Mouse (Mus musculus) heart, postnatal 25 days (tissue): ENCODE results near the gene Polrmt. TPM values are rescaled to one million over a fixed set of nuclear protein-coding genes. Genes with fewer than 3 reads are reported as not detected.

Experiments used
- DNase-seq: peaks from one replicate; pipeline ENCODE4 v3.0.0; 2022; ENCODE audit warnings: low spot score
- intact Hi-C: fragments of 180-260 bp; cut with DNase I; formaldehyde crosslinking; loops from one replicate; pipeline ENCODE4 v1.15.1; 2025
- total RNA-seq, 2 experiments: library from RNA; stranded (reverse); gene quantifications; 2 replicates each; pipeline ENCODE4 v1.2.3; 2021

Polrmt gene
- total RNA-seq, 2 experiments from 2014 or later: 37.0 to 38.6 TPM

DNA sequence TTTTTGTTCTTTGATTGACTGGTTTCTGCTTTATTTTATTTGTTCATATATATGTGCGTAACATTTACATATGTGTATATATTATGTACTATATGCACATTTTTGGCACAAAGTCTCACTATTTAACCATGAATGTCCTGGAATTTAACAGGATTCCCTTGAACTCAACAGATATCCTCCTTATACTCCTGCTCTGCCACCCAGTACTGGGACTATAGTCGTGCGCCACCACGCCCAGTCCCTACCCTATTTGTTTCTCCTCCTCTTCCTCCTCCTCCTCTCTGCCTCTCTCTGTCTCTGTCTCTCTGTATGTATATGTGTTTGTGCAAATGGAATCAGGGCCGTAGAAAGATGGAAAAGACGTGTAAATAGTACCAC lies 382 bp upstream of the Polrmt start:
- intact Hi-C loops: no loop called here
- no peak for DNase-seq

DNA sequence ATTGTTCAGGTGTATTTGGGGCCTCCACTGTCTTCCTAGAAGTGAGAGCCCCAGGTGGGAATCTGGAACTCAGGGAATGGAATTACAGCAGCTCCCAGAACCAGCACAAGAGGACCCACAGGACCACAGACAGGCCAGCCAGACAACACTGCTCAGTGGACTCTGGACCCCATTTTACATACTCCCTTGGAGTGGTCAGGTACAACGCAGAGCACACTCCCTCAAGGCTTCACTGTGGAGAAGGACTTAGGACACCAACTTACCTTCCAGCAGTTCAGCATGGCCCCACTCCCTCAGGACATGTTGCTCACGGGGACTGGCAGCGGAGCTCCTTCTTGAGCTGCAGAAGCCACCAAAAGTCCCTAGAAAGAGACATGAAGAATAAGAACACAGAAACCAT lies 970 bp downstream of the Polrmt start:
- intact Hi-C loops: no loop called here

DNA sequence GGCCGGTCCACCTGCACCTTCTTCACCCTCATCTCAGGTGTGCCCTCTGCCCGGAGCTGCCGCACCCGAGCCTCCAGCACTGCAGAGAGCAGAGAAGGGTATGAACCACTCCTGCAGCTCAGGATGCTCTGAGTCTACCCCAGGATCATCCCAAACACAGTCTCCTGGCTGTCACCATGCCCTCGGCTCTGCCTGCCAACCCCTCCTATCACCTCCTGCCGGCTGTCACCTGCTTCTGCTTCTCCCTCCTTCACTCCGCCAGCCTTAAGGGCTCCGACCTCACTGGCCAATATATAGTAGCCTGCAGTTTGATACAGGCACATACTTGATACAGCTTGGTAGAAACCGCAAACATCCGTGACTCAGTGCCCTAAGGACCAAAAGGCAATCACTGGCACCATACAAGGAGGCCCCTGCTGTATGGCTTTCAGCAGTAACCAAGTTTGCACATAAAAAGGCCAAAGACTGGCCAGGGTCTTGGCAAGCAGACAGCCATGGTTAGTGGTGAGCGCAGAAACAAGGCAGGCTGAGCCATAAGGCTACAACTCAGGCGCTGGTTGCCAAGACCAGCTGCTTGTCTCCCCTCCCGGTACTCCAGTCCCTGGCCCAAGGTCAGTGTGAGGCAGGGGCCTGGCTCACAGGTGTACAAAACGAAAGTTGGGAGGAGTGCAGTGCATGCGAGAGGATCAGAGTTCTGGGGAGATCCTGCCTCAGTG lies 2.6 kb downstream of the Polrmt start:
- intact Hi-C loops: no loop called here
- DNase-seq: no peak

More for the DNA sequence above, 970 bp downstream of the Polrmt start:
- DNase-seq: no peak

DNA sequence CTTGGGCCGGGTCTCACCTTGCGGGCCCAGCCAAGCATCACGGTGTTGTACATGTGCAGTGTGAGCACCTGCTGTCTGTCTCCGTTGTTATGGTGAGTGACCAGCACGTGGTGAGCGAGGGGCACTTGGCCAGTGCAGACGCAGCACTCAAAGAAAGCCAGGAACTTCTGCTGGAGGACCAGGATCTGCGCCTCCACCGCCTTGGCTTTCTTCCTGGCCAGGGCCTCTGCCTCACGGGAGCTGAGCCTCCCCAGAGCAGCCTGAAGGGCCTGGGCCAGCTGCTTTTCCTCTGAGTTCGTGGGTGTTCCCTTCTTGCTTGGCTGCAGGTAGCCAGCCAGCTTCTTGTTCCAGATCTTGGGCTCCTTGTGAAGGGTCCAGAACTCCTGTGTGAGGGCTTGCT lies 3.2 kb downstream of the Polrmt start:
- no peak for DNase-seq
- intact Hi-C loops: no loop called here

DNA sequence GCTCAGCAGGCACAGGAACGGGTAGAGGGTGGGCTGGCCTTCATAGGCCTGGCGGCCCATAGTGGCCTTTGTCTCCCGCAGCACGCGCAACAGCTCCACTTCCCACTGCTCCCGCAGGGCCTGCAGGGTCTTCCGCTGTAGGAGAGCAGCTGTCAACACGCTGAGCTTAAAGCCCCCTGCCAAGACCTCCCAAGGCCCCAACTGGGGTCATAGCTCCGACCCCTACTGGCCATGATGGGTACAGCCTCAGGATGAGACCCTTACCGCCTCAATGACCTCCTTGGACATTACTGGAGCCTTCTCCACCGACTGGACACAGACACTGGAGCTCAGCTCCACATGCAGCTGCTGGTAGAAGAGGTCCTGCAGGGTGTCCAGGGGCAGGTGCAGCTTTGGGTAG lies 5.5 kb downstream of the Polrmt start:
- DNase-seq: no peak
- intact Hi-C loops: no loop called here

DNA sequence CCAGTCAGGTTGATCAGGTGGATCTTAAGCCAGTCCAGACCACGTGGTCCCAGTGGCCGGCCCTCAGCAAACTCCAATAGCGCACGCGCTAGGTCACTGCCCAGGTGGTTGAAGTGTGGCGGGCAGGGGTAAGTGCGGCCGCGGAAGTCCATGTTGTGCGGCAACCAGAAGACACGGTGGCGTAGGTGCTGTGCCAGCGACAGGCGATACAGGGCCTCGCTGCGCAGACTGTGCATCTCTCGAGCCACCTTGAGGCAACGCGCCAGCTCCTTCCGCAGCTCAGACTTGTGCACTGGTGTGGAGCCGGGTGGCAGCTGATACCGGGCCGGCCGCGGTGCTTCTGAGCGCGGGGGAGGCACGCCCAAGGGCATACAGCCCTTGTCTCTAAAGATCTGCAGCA lies 7.1 kb downstream of the Polrmt start:
- intact Hi-C loops: no loop called here
- DNase-seq: no peak

DNA sequence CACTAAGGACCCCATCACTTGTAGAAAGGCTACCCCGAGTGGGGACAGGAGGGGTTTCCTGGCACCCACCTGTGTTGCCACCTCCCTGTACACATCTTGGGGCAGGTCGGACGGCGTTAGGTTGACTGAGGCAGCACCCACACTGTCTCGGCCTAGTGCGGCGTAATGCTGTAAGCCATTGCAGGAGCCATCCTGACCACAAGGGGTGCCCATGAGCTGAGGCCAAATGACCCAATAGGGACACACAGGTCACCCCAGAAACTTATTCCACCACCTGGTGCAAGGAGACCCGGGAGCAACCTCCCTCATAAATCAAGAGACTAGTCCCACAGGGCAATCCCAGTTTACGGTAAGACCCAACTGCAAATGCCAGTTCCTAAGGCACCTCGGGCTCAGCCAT lies 8.1 kb downstream of the Polrmt start:
- DNase-seq: no peak
- intact Hi-C loops: no loop called here

DNA sequence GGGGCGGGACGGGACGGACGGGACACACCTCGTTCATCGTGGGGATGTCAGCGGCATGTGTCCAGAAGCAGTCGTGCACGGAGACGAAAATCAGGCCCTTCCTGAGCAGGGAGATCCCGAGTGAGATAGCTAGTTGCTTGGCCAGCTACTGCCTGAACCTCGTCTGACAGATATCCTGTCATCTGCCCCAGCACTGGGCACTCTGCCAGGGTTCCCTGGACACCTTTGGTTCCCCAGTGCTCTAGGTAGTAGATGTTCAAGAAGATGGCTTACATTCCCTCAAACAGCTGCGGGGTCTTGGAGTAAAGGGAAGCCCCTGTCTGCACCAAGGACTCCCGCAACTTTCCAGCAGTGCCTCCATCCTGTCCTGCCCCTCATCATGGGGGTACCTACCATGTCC lies 9.7 kb downstream of the Polrmt start:
- DNase-seq: no peak
- intact Hi-C loops: no loop called here

DNA sequence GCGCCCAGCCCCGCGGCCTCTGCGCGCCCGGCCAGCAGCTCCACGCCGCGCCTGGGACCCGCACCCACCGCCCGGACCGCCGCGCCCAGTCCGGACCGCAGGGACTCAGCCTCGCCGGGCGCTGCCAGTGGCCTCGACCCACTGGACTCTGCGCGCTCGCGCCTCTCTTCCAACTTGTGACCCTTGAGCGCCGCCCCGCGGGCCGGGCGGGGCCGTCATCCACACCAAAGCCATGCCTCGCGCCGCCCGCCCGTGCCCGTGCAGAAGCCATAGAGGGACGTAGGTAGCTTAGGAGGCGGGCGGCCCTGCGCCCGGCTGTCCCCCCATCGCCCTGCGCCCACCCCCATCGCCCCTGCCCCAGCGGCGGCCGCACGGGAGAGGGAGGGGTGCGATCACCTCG lies 11.0 kb downstream of the Polrmt start:
- intact Hi-C loops: no loop called here
- DNase-seq: no peak

DNA sequence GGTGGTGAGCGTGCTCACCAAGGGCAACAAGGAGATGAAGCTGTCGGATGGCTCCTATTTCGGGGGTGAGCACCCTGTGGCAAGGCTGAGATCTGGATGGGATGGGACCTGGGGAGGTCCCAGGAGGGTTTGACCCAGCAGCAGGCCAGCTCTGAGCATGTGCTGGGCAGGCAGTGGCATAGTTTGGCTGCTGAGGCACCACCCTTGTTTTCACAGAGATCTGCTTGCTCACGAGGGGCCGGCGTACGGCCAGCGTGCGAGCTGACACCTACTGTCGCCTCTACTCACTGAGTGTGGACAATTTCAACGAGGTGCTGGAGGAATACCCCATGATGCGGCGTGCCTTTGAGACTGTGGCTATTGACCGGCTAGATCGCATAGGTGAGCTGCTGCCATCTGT lies 12.5 kb downstream of the Polrmt start:
- intact Hi-C loops: no loop called here
- DNase-seq: no peak

DNA sequence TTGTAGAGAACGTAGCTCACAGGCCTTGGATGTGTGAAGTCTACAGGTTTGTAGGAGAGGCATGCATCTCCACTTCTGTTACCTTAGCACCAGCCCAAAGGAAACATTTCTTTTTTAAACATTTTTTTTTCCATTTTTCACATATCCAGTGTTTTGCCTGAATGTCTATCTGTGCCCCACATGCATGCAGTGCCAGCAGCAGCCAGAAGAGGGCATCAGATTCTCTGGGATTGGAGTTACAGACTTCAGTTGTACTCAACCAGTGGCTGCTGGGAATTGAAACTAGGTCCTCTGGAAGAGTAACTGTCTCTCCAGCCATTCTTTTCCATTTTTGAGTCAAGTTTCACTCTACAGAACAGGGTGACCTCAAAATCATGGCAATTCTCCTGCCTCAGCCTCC lies 13.9 kb downstream of the Polrmt start:
- intact Hi-C loops: no loop called here
- DNase-seq: no peak

DNA sequence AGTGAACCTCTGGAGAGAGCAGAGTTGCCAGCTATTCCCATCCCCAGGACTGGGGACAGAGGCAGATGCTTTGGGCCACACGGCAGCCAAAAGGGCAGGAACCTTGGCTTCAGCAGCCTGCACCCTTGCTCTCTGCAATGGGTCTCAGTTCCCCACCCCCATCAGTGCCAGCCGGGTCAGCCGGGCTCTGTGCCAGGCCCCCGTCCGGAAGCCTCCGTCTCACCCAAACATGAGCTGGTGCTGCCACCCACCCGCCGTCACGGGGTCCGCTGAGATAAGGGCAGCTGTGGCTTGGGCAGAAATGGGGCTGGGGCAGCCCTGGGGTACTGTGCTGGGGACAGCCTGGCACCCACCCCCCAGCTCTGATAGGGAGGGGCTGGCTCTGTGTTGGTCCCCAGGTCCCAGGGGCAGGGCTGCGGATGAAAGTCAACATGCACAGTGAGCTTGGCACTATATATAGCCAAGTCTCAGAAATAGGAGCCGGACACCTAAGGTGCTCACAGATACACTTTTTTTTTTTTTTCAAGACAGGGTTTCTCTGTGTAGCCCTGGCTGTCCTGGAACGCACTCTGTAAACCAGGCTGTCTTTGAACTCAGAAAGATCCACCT lies 16.9 kb downstream of the Polrmt start:
- intact Hi-C loops: no loop called here
- DNase-seq: no peak

DNA sequence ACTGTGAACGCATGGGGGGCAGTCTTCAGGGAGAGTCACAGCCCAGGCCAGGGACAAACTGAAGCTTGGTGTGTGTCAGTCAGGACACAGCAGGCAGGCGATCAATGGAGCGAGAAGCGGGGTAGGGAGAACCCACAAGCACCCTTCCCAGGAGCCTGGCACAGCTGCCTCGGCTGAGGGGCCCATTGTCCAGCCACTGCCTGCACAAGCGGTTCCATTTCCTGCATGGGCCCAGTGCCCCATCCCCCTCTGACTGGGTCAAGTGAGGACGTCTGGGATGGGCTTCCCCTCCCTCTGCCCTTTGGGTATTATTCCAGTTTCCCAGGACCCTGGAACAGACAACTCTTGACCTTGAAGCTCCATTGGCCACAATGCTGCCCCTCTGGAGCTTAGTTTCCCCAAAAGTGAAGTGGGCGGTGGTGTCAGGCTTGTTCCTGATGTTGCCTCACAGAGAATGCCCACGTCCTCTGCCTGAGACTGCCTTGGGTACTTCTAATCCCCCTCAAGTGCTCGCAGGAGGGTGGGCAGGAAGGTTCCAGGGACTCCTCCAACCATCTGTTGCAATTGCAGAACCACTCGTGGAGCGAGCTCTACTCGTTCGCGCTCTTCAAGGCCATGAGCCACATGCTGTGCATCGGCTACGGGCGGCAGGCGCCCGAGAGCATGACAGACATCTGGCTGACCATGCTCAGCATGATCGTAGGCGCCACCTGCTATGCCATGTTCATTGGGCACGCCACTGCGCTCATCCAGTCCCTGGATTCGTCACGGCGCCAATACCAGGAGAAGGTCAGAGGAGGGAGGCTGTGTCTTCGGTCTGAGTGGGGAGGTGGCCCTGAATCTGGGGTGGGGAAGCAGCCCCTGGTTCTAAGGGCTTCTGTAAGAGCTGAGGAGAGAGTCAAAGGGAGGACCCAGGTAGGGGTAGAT lies 17.8 kb downstream of the Polrmt start:
- intact Hi-C loops: no loop called here

DNA sequence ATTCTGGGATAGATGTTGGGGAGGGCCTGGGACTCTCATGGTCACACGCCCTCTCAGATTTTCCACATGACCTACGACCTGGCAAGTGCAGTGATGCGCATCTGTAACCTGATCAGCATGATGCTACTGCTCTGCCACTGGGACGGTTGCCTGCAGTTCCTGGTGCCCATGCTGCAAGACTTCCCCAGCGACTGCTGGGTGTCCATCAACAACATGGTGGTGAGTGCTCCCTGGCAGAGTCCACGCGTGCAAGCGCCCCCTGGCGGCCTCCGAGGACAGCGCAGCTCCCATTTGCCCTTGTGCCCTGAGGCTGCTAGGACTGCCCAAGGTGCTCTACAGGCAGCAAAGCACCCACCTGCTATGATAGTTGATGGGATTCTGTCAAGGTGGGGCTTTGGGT lies 20.3 kb downstream of the Polrmt start:
- no peak for DNase-seq
- intact Hi-C loops: no loop called here

More for the DNA sequence above, 17.8 kb downstream of the Polrmt start:
- DNase-seq: no peak

DNA sequence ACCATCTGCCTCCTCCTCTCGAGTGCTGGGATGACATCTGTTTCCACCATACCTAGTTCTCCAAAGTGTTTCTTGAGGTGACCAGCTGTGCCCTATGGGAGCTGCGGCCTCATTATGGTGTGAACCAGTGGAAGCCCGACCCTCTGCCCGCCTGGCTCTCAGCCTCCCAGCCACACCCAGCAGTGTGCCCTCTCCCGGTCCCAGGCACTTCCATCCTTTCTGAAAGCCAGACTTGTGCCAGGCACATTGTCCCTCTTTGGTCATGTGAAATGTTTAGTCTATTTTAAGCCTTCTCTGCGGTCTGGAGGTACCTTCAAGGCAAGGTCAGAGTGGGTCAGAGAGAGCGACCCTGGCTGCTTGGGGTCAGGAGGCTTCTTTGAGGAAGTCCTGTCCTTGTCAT lies 22.7 kb downstream of the Polrmt start:
- DNase-seq: no peak
- intact Hi-C loops: no loop called here

DNA sequence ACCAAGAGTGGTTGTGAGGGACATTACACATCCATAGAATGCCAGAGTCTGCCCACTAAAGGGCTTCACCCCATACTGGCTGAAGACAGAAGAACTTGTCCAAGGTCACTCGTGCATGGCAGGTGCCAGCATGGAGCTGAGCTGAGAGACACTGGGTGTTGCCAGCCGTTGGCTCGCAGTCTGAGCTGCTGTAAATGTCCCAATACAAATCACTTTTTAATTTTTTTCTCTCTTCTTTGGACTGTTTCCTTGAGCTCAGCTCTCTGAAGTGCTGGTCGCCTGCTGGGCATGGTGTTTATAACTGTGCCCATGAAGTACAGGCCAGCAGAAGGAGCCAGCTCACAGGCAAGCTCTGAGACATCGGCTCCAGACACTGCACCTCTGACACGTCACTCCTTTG lies 23.3 kb downstream of the Polrmt start:
- DNase-seq: no peak
- intact Hi-C loops: no loop called here

DNA sequence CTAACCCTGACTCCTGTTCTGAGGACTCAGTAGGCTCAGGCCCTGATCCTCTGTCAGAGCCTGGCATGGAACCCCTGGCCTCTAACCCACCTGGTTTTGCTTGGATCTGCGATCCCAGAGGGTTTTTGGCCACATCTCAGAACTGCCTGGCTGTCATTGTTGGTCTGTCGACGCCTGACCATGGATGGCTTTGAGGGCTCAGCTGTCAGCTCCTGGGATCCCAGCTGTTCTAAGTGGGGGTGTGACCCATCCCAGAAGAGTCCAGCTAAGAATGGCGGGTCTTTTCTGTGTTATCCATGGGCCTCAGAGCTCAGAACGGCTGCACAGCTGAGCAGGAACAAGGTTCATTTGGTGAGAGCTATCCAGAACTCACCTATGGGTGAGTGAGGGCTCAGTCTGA lies 25.3 kb downstream of the Polrmt start:
- intact Hi-C loops: no loop called here
- DNase-seq: no peak

DNA sequence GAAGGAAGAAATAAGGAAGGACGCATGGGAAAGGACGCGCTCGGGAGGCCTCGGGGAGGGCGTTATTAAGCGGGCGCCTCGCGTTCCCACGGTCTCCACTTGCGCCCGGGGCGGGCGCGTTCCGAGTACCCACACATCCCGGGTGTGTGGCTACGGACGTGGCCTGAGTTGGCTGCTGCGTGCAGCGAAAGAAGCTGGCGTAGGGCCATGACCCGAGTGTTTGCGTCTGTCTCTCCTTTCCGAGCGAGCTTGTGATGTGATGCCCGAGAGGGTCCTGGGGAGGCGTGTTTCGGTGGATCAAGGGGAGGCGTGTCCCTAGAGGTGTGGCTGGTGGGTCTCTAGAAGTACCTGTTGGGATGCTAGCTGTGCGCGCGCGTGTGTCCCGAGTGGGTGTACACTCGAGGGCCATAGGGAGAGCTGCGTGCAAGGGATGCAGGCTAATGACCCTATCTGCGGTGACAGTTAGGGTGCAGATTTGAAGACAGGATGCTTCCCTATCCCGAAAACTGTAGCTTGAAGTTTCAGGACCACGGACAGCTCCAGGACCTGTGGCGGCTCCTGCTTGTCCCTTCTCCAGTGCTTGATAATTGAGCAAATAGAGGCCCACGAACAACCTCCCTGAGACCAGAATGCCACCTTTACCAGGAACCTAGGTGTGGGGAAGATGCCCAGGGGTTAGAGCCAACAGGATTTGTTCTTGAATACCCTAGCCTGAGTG lies 28.6 kb downstream of the Polrmt start:
- DNase-seq: no peak
- intact Hi-C loops: no loop called here

DNA sequence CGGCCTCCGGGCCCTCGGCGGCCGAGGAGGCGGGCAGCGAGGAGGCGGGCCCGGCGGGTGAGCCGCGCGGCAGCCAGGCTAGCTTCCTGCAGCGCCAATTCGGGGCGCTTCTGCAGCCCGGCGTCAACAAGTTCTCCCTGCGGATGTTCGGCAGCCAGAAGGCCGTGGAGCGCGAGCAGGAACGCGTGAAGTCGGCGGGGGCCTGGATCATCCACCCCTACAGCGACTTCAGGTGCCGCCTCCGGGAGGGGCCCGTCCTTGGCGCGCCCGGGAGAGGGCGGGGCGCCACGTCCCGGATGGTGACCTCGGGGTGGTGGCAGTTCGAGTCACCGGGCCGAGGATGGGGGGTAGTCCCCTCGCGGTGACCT lies 29.4 kb downstream of the Polrmt start:
- DNase-seq: no peak
- intact Hi-C loops: no loop called here

DNA sequence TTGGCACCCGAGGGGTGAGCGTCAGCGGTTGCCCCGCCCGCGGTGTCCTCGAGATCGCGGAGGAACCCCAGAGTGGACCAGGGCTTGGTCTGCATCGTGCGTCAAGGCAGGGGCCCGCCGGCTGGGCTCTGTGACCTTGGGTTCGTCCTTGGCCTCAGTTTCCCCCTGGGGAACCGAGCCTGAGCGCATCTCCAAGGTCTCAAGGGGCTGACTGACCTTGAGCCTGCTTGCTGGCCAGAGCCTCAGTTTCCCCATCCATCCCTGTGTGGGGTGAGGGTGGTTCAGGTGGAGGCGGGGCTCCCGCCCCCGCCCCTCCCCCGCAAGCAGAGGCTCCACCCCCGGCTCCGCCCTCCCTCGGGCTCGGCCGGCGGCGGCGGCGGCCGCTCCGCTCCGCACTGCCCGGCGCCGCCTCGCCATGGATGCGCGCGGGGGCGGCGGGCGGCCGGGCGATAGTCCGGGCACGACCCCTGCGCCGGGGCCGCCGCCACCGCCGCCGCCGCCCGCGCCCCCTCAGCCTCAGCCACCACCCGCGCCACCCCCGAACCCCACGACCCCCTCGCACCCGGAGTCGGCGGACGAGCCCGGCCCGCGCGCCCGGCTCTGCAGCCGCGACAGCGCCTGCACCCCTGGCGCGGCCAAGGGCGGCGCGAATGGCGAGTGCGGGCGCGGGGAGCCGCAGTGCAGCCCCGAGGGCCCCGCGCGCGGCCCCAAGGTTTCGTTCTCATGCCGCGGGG lies 30.0 kb downstream of the Polrmt start, which contains the start of gene Hcn2:
TSS of gene Hcn2 (plus strand) at position 381 of the 734 bp plus-strand sequence.
- intact Hi-C loops: no loop called here
- no peak for DNase-seq
